Mouse (Mus musculus) T-helper 17 cell (primary cell): ENCODE measurements around the gene Gm5891.

Experiments
- in situ Hi-C, 2 experiments: fragments of 300-600 bp; cut with MboI, MseI; formaldehyde crosslinking; loops; 1 replicate in 1 of 2; 2 replicates in 1 of 2; pipeline ENCODE4 v1.15.1; 2025; ENCODE audit warnings: high pct_unique_total_duplicates in 2 of 2

The Gm5891 gene

GRCm38 (mm10) chr7:21921191-21921590 is at the start of gene Gm5891:
TSS of gene Gm5891 (minus strand) at chr7:21921291.
- in situ Hi-C loops = loop anchor here in 1 of 2 experiments (10.0 kb wide), 1 partner anchor 1234 kb away; no protein-coding TSS in a partner anchor
